Mouse (Mus musculus) embryonic facial prominence, embryonic 13.5 days (tissue): ENCODE measurements around the gene Gm13090. TPM values are rescaled to one million over a fixed set of nuclear protein-coding genes. Genes with fewer than 3 reads are reported as not detected.

Source experiments
- ATAC-seq: fragments of 200-750 bp; cut with Nextera tagmentation; 2 replicates; pipeline ENCODE4 v1.8.0; 2017; ENCODE audit warnings: low read depth; ENCODE audit not compliant: insufficient number of reproducible peaks, insufficient read depth, low FRiP score, low TSS enrichment
- H3K27ac ChIP-seq: fragments of 300-500 bp; sonication (generic); 2 replicates; pipeline ENCODE4 v1.5.1; 2015; ENCODE audit warnings: moderate library complexity, mild to moderate bottlenecking, inconsistent platforms
- H3K27me3 ChIP-seq: fragments of 300-500 bp; sonication (generic); 2 replicates; pipeline ENCODE4 v1.6.1; 2015; ENCODE audit warnings: mild to moderate bottlenecking, inconsistent platforms
- H3K36me3 ChIP-seq: fragments of 300-500 bp; sonication (generic); 2 replicates; pipeline ENCODE4 v1.6.1; 2015; ENCODE audit warnings: mild to moderate bottlenecking, inconsistent platforms
- H3K4me1 ChIP-seq: fragments of 300-500 bp; sonication (generic); 2 replicates; pipeline ENCODE4 v1.6.1; 2015; ENCODE audit warnings: inconsistent platforms
- H3K4me2 ChIP-seq: fragments of 300-500 bp; sonication (generic); 2 replicates; pipeline ENCODE4 v1.6.1; 2015; ENCODE audit warnings: moderate library complexity, mild to moderate bottlenecking, inconsistent platforms
- H3K4me3 ChIP-seq: fragments of 300-500 bp; sonication (generic); 2 replicates; pipeline ENCODE4 v1.5.1; 2015; ENCODE audit warnings: mild to moderate bottlenecking, inconsistent platforms
- H3K9ac ChIP-seq: fragments of 300-500 bp; sonication (generic); 2 replicates; pipeline ENCODE4 v1.6.1; 2015; ENCODE audit warnings: mild to moderate bottlenecking, inconsistent platforms
- H3K9me3 ChIP-seq: fragments of 300-500 bp; sonication (generic); 2 replicates; pipeline ENCODE4 v1.6.1; 2016; ENCODE audit warnings: inconsistent platforms
- WGBS: fragments of 180-500 bp; shearing (Covaris S2); methylation state at CpG from one replicate; pipeline ENCODE4 v1.1.7; 2015; ENCODE audit warnings: mixed read lengths; 5-methylcytosine and 5-hydroxymethylcytosine counted together
- polyA plus RNA-seq: library from polyadenylated mRNA; unstranded; fragments of >200 nt; fragmentation: Nextera tagmentation; extraction: Ambion mirVana; gene quantifications from 2 replicates; pipeline ENCODE4 v1.2.1, GENCODE M21; 2015

Gm13090 gene
- polyA plus RNA-seq, 1 experiment from 2014 or later = not detected

GRCm38 (mm10) chr4:151103646-151104045 is 14.3 kb downstream of the Gm13090 start:
- Histone ChIP-seq H3K27ac (no peak overlapping the region), H3K4me1 (peaks cover 16% of the 10 kb centered on the region), H3K4me3 (no peak overlapping the region), H3K4me2 (no peak overlapping the region), H3K36me3 (no peaks in the 10 kb centered on the region), H3K9me3 (no peaks in the 10 kb centered on the region), H3K27me3 (peaks cover 25% of the 10 kb centered on the region), H3K9ac (no peak overlapping the region)
- ATAC-seq = no peak
- WGBS = 77% methylated on average over 11 of the region's 11 CpGs

GRCm38 (mm10) chr4:151104147-151104546 is 14.8 kb downstream of the Gm13090 start:
- H3K27ac ChIP-seq = no peak overlapping the region
- no peak overlapping the region for H3K9ac ChIP-seq
- H3K36me3 ChIP-seq = no peaks in the 10 kb centered on the region
- WGBS = 77% methylated on average over 10 of the region's 10 CpGs
- H3K4me3 ChIP-seq = no peak overlapping the region
- no peak overlapping the region for H3K4me2 ChIP-seq
- H3K9me3 ChIP-seq = no peaks in the 10 kb centered on the region
- peaks cover 25% of the 10 kb centered on the region for H3K27me3 ChIP-seq
- ATAC-seq = no peak
- peaks cover 20% of the 10 kb centered on the region for H3K4me1 ChIP-seq

DNA sequence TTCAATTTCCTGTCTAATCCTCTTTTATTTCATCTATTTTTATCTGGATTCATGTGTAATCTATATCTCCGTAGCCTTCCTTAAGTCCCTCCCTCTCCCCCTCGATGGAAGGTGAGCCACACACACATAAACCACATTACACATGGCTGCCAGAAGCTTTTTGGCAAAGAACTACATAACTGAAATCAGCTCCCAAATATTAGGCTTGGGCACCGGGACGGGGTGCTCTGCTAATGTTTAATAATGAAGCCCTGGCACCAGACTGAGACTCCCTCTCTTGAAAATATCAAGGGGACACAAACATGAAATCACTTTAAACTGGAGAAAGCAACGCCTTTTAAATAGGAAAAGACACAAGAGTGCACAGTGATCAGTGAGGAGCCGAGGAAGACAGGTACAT is 16.5 kb downstream of the Gm13090 start:
- H3K9ac ChIP-seq = no peak overlapping the region
- WGBS = 69% methylated on average over 6 of the region's 6 CpGs
- no peak overlapping the region for H3K4me2 ChIP-seq
- no peaks in the 10 kb centered on the region for H3K9me3 ChIP-seq
- no peak overlapping the region for H3K27ac ChIP-seq
- peaks cover 41% of the 10 kb centered on the region for H3K27me3 ChIP-seq
- H3K4me3 ChIP-seq = no peak overlapping the region
- H3K36me3 ChIP-seq = no peaks in the 10 kb centered on the region
- peaks cover 21% of the 10 kb centered on the region for H3K4me1 ChIP-seq
- ATAC-seq = no peak

DNA sequence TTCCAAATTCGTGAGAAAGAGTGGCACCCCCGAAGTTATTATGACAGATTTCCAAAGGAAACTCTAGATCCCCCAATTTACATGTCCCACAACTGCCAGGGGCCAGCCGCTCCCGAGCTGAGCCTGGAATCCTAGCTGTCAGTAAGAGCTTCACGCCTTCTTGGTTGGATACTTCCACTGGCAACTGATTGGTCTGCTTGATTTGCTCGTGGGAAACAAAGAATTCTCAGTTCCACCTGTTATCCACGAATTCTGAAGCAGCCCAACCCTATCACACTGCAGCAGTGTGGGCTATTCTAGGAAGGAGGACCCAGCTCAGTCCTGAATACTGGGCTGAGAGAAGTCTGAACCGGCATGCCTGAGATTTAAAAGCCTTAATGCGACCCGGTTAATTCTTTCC is 17.1 kb downstream of the Gm13090 start:
- Histone ChIP-seq H3K27ac (no peak overlapping the region), H3K36me3 (no peaks in the 10 kb centered on the region), H3K4me1 (peaks cover 21% of the 10 kb centered on the region), H3K9me3 (no peaks in the 10 kb centered on the region), H3K9ac (no peak overlapping the region), H3K27me3 (peaks cover 43% of the 10 kb centered on the region), H3K4me2 (no peak overlapping the region), H3K4me3 (no peak overlapping the region)
- ATAC-seq = no peak
- WGBS = 35% methylated on average over 10 of the region's 10 CpGs

DNA sequence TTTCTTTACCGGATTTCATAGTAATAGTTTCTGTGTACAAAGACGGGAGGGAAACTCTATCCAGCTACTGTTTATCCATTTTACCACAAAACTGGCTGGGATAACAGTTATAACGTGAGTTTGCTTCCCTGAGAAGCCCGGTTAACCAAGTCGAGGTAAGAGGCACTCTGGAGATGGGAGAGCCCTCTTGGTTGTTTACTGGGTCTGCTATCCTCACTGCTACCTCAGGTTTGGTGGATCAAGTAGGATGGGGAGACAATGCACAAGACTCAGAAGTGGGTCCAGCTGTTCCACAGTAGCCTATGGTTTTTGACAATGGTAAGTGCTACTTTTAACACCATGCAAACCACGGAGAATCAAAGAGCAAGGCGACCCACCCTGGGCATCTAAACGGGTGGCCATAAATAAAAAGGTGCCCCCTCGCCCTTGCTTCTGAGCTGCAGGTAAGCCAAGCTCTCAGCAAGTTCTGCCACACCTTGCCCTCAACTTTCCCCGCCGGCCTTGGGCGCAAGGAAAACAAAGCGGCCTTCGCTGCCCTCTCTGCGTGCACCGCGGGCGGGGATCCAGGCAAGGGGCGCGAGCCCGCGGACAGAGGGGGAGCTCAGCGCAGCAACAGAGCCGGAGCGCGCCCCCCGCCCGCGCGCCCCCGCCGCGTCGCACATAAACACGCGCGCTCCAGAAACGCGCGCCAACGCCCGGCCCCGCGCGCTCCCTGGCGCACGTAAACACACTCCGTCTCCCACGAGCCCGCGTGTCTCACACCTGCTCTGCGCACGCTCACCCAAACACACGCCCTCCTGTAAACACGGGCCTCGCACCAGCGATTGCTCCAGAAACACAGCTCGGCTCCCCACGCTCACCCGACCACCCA is 18.0 kb downstream of the Gm13090 start:
- no peaks in the 10 kb centered on the region for H3K36me3 ChIP-seq
- WGBS = 4% methylated on average over 58 of the region's 60 CpGs
- no peak overlapping the region for H3K27ac ChIP-seq
- peak overlapping the region; percentile 69 for H3K4me3 ChIP-seq
- H3K9ac ChIP-seq = peak overlapping the region; percentile 80
- peak; percentile 8; the same call in 1 of the 2 replicates for ATAC-seq
- peak overlapping the region; percentile 98 for H3K4me2 ChIP-seq
- H3K27me3 ChIP-seq = peaks cover 43% of the 10 kb centered on the region
- peaks cover 21% of the 10 kb centered on the region for H3K4me1 ChIP-seq
- H3K9me3 ChIP-seq = no peaks in the 10 kb centered on the region

DNA sequence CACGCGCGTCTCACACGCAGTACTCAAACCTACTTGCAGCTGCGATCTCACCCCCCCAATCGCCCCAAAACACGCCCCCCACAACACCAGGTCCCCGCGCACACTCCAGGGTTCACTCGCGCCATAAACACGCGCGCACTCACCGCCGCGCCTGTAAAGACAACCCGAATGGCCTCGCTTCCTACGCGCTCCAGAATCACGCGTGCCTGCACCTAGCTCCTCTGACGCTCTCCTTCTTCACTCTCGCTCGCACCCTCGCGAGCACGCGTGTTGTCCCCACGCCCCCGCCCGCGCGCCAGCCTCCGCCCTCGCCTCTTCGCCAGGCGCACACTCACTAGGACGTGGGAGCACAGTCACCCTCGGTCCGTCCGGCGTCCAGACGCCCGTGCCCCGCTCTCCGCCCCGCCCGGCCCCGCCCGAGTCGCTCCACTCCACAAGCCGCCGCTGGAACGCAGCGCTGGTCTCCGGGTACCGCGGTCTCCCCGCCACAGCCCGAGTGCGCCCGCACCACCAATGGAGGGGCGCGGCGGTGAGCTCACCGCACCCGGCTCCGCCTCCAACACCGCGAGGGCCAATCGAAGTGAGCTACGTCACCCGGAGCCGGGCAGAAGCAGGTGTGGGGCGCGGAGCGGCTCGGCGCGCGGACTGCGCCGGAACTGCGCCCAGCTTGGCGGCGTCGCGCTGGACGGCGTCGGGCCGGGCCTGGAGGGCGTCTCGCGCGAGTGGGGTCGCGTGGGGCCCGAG is 18.8 kb downstream of the Gm13090 start:
- Histone ChIP-seq H3K27ac (no peak overlapping the region), H3K36me3 (no peaks in the 10 kb centered on the region), H3K9ac (peak overlapping the region; percentile 80), H3K4me2 (peak overlapping the region; percentile 98), H3K4me1 (peaks cover 21% of the 10 kb centered on the region), H3K27me3 (peaks cover 43% of the 10 kb centered on the region), H3K4me3 (peak overlapping the region; percentile 69), H3K9me3 (no peaks in the 10 kb centered on the region)
- WGBS = under 1% methylated on average over 88 of the region's 101 CpGs
- peak; percentile 98 for ATAC-seq

DNA sequence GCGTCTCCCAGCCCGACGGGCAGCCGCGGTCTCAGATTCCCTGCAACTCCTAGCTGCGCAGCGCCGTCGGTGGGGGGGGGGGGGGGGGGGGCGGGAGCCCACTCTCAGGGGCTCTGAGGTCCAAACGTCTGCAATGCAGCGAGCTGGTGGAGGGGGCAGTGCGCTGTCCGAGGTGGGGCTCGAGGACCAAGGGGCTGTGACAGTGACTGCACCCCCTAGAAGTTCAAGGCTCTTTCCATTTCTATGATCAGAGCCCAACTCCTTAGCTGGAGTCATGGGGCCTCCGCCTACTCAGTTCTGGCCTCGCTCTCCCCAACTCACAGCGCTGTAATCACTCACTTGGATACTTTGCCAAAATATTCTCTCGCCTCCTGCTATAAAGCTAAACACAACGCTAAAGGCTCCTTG is 19.5 kb downstream of the Gm13090 start:
- H3K4me1 ChIP-seq = peaks cover 19% of the 10 kb centered on the region
- H3K27ac ChIP-seq = no peak overlapping the region
- H3K9ac ChIP-seq = peak overlapping the region; percentile 66
- H3K36me3 ChIP-seq = no peaks in the 10 kb centered on the region
- peaks cover 43% of the 10 kb centered on the region for H3K27me3 ChIP-seq
- ATAC-seq = peak; percentile 11; the same call in 1 of the 2 replicates
- H3K4me3 ChIP-seq = peak overlapping the region; percentile 69
- peak overlapping the region; percentile 98 for H3K4me2 ChIP-seq
- no peaks in the 10 kb centered on the region for H3K9me3 ChIP-seq
- WGBS = 5% methylated on average over 10 of the region's 20 CpGs

GRCm38 (mm10) chr4:151111226-151111625 is 21.9 kb downstream of the Gm13090 start:
- no peaks in the 10 kb centered on the region for H3K36me3 ChIP-seq
- no peak for ATAC-seq
- H3K9me3 ChIP-seq = no peaks in the 10 kb centered on the region
- H3K9ac ChIP-seq = no peak overlapping the region; the same call in 1 of the 2 replicates
- H3K4me3 ChIP-seq = no peak overlapping the region
- 63% methylated on average over 8 of the region's 8 CpGs for WGBS
- H3K27ac ChIP-seq = no peak overlapping the region
- peaks cover 38% of the 10 kb centered on the region for H3K27me3 ChIP-seq
- no peak overlapping the region for H3K4me2 ChIP-seq
- peaks cover 12% of the 10 kb centered on the region for H3K4me1 ChIP-seq

- ATAC-seq = no peak
- H3K9ac ChIP-seq = no peak overlapping the region
- WGBS = 85% methylated on average over 7 of the region's 7 CpGs
These were observed 25.2 kb downstream of the Gm13090 start for GRCm38 (mm10) chr4:151114574-151114973.

GRCm38 (mm10) chr4:151118883-151119282 is 29.5 kb downstream of the Gm13090 start:
- Histone ChIP-seq H3K4me1 (no peaks in the 10 kb centered on the region), H3K9ac (no peak overlapping the region), H3K27ac (no peak overlapping the region), H3K4me3 (no peak overlapping the region), H3K9me3 (no peaks in the 10 kb centered on the region), H3K4me2 (no peak overlapping the region), H3K36me3 (peaks cover 18% of the 10 kb centered on the region), H3K27me3 (no peaks in the 10 kb centered on the region)
- 89% methylated on average over 3 of the region's 3 CpGs for WGBS
- ATAC-seq = no peak

More at GRCm38 (mm10) chr4:151114574-151114973, 25.2 kb downstream of the Gm13090 start:
- Histone ChIP-seq H3K36me3 (peaks cover under 1% of the 10 kb centered on the region; the same call in 1 of the 2 replicates), H3K27ac (no peak overlapping the region), H3K4me3 (no peak overlapping the region), H3K4me1 (no peaks in the 10 kb centered on the region), H3K4me2 (no peak overlapping the region), H3K9me3 (no peaks in the 10 kb centered on the region), H3K27me3 (peaks cover 15% of the 10 kb centered on the region)

DNA sequence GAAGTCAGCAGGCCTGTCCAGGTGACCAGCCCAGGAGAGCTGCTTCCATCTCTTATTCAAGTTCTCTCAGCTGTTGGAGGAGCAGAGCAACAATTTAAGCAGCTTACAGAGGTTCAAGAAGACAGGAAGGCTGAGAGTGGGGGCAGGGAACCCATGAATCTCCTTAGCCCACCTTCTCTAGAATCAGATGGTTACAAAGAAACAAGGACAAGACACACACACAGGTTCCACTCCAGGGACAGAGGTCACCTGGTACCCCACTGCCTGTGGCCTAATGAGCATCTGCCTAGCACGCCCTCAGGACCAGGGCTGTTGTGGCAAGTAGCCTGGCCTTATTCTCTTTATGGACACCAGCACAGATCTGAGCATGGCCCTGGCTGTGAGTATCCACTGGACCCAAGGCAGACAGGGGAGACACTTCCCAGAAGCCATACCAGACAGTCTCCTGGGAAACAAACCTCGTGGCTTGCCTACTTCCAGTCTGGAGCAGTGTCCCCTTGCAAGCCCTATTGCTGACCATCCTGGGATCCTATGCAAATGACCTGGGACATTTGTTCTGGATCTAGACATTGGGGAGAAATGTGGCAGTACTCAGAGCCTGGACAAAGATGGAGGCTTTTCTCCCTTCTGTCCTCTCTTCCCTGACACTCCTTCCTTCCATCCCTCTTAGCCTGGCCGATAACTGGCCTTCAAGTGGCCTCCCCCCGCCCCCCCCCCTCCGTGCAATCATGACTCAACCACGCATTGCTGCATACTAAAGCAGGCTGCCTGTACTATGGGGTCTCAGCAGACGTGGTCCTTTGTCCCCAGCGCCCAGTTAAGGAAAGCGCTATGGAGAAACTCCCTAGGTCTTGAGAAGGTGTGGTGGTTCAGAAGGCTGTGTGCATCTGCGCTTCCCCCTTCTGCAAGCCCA is 38.5 kb downstream of the Gm13090 start:
- H3K27ac ChIP-seq = peak overlapping the region; percentile 97
- peaks cover 11% of the 10 kb centered on the region for H3K36me3 ChIP-seq
- no peak for ATAC-seq
- H3K27me3 ChIP-seq = no peaks in the 10 kb centered on the region
- peak overlapping the region; percentile 83 for H3K4me2 ChIP-seq
- peaks cover 40% of the 10 kb centered on the region for H3K4me1 ChIP-seq
- 10% methylated on average over 10 of the region's 10 CpGs for WGBS
- H3K9me3 ChIP-seq = no peaks in the 10 kb centered on the region
- H3K4me3 ChIP-seq = peak overlapping the region; percentile 63
- H3K9ac ChIP-seq = peak overlapping the region; percentile 92
